Mouse (Mus musculus) heart, embryonic 16.5 days (tissue): ENCODE results near the gene Rpl10-ps3. TPM values are rescaled to one million over a fixed set of nuclear protein-coding genes. Genes with fewer than 3 reads are reported as not detected.

Experiments used
- ATAC-seq: fragments of 200-750 bp; cut with Nextera tagmentation; replicated peaks from 2 replicates; pipeline ENCODE4 v1.8.0; 2017; ENCODE audit warnings: moderate number of reproducible peaks; ENCODE audit not compliant: insufficient read depth, low FRiP score; ENCODE audit errors: extremely low read depth
- H3K27ac ChIP-seq: fragments of 300-500 bp; sonication (generic); 2 replicates; pipeline ENCODE4 v1.5.1; 2014; ENCODE audit warnings: mild to moderate bottlenecking, low read length, control low read depth, moderate library complexity
- H3K27me3 ChIP-seq: fragments of 300-500 bp; sonication (generic); 2 replicates; pipeline ENCODE4 v1.6.1; 2014; ENCODE audit warnings: low read length, mixed read lengths; ENCODE audit not compliant: control insufficient read depth, insufficient read depth
- H3K36me3 ChIP-seq: fragments of 300-500 bp; sonication (generic); 2 replicates; pipeline ENCODE4 v1.6.1; 2014; ENCODE audit not compliant: control insufficient read depth, insufficient read depth
- H3K4me1 ChIP-seq: fragments of 300-500 bp; sonication (generic); 2 replicates; pipeline ENCODE4 v1.6.1; 2014; ENCODE audit warnings: low read length, mixed read lengths; ENCODE audit not compliant: control insufficient read depth, insufficient read depth
- H3K4me2 ChIP-seq: fragments of 300-500 bp; sonication (generic); 2 replicates; pipeline ENCODE4 v1.6.1; 2014; ENCODE audit warnings: low read depth, mild to moderate bottlenecking, control low read depth, low read length
- H3K4me3 ChIP-seq: fragments of 300-500 bp; sonication (generic); 2 replicates; pipeline ENCODE4 v1.5.1; 2014; ENCODE audit warnings: mild to moderate bottlenecking, control low read depth, low read length
- H3K9ac ChIP-seq: fragments of 300-500 bp; sonication (generic); 2 replicates; pipeline ENCODE4 v1.6.1; 2014; ENCODE audit warnings: low read length, control low read depth
- H3K9me3 ChIP-seq: fragments of 300-500 bp; sonication (generic); replicated peaks from 2 replicates; pipeline ENCODE4 v1.6.1; 2016; ENCODE audit warnings: low read length; ENCODE audit not compliant: control insufficient read depth
- WGBS: fragments of 180-500 bp; shearing (Covaris S2); extraction: QIAGEN DNeasy Blood & Tissue Kit; methylation state at CpG from one replicate; pipeline ENCODE4 v1.1.7; 2014; 5-methylcytosine and 5-hydroxymethylcytosine counted together
- polyA plus RNA-seq: library from polyadenylated mRNA; unstranded; fragments of >200 nt; fragmentation: Nextera tagmentation; extraction: Ambion mirVana; gene quantifications from 2 replicates; pipeline ENCODE4 v1.2.1, GENCODE M21; 2015

Rpl10-ps3 gene
- polyA plus RNA-seq: 174 and 219 TPM in 2 replicates

GRCm38 (mm10) chr9:50344868-50345267 lies at the start of gene Rpl10-ps3:
TSS of gene Rpl10-ps3 (minus strand) at chr9:50344968.
- H3K4me2 ChIP-seq: no peak within 1 kb of the TSS
- no peaks in the 10 kb centered on the region for H3K9me3 ChIP-seq
- 94% methylated on average over 11 of the region's 13 CpGs for WGBS
- H3K4me1 ChIP-seq: no peaks in the 10 kb centered on the region
- no peak within 1 kb of the TSS for H3K27ac ChIP-seq
- no peak for ATAC-seq
- H3K9ac ChIP-seq: no peak within 1 kb of the TSS
- no peaks in the 10 kb centered on the region for H3K27me3 ChIP-seq
- no peaks in the 10 kb centered on the region for H3K36me3 ChIP-seq
- no peak within 1 kb of the TSS for H3K4me3 ChIP-seq

- Histone ChIP-seq H3K27ac (no peak overlapping the region), H3K9ac (no peak overlapping the region), H3K27me3 (no peaks in the 10 kb centered on the region), H3K9me3 (no peaks in the 10 kb centered on the region), H3K4me2 (no peak overlapping the region), H3K4me3 (no peak overlapping the region), H3K4me1 (no peaks in the 10 kb centered on the region), H3K36me3 (no peaks in the 10 kb centered on the region)
- 50% methylated on average over 6 of the region's 6 CpGs for WGBS
- ATAC-seq: no peak
Observed at GRCm38 (mm10) chr9:50375598-50375997, 30.8 kb upstream of the Rpl10-ps3 start.

GRCm38 (mm10) chr9:50374666-50375065 lies 29.9 kb upstream of the Rpl10-ps3 start:
- Histone ChIP-seq H3K9me3 (no peaks in the 10 kb centered on the region), H3K4me1 (no peaks in the 10 kb centered on the region), H3K36me3 (no peaks in the 10 kb centered on the region), H3K9ac (no peak overlapping the region), H3K27me3 (no peaks in the 10 kb centered on the region), H3K4me3 (no peak overlapping the region), H3K4me2 (no peak overlapping the region), H3K27ac (no peak overlapping the region)
- ATAC-seq: no peak
- WGBS: 72% methylated on average over 5 of the region's 5 CpGs

- 79% methylated on average over 8 of the region's 8 CpGs for WGBS
- Histone ChIP-seq H3K9ac (no peak overlapping the region), H3K9me3 (no peaks in the 10 kb centered on the region), H3K27ac (no peak overlapping the region), H3K36me3 (no peaks in the 10 kb centered on the region), H3K27me3 (no peaks in the 10 kb centered on the region), H3K4me3 (no peak overlapping the region), H3K4me1 (no peaks in the 10 kb centered on the region), H3K4me2 (no peak overlapping the region)
- no peak for ATAC-seq
Observed at GRCm38 (mm10) chr9:50368551-50369297, 24.0 kb upstream of the Rpl10-ps3 start.

GRCm38 (mm10) chr9:50365059-50365780 lies 20.5 kb upstream of the Rpl10-ps3 start:
- WGBS: 64% methylated on average over 11 of the region's 11 CpGs
- Histone ChIP-seq H3K9me3 (no peaks in the 10 kb centered on the region), H3K27ac (no peak overlapping the region), H3K4me1 (no peaks in the 10 kb centered on the region), H3K9ac (no peak overlapping the region), H3K27me3 (no peaks in the 10 kb centered on the region), H3K4me2 (no peak overlapping the region), H3K36me3 (no peaks in the 10 kb centered on the region), H3K4me3 (no peak overlapping the region)
- no peak for ATAC-seq

GRCm38 (mm10) chr9:50363962-50364361 lies 19.2 kb upstream of the Rpl10-ps3 start:
- H3K4me3 ChIP-seq: no peak overlapping the region
- H3K9ac ChIP-seq: no peak overlapping the region
- H3K4me1 ChIP-seq: no peaks in the 10 kb centered on the region
- ATAC-seq: 0 out of 2 replicates have a peak, but pooled peaks have one; percentile 6
- H3K27ac ChIP-seq: no peak overlapping the region
- no peak overlapping the region for H3K4me2 ChIP-seq
- no peaks in the 10 kb centered on the region for H3K36me3 ChIP-seq
- WGBS: 38% methylated on average over 2 of the region's 2 CpGs
- H3K9me3 ChIP-seq: no peaks in the 10 kb centered on the region
- no peaks in the 10 kb centered on the region for H3K27me3 ChIP-seq

GRCm38 (mm10) chr9:50363259-50363658 lies 18.5 kb upstream of the Rpl10-ps3 start:
- H3K36me3 ChIP-seq: no peaks in the 10 kb centered on the region
- no peak for ATAC-seq
- no peaks in the 10 kb centered on the region for H3K4me1 ChIP-seq
- H3K4me3 ChIP-seq: no peak overlapping the region
- H3K27me3 ChIP-seq: no peaks in the 10 kb centered on the region
- H3K27ac ChIP-seq: no peak overlapping the region
- no peaks in the 10 kb centered on the region for H3K9me3 ChIP-seq
- 69% methylated on average over 5 of the region's 5 CpGs for WGBS
- H3K4me2 ChIP-seq: no peak overlapping the region
- H3K9ac ChIP-seq: no peak overlapping the region

GRCm38 (mm10) chr9:50362556-50362955 lies 17.8 kb upstream of the Rpl10-ps3 start:
- Histone ChIP-seq H3K27me3 (no peaks in the 10 kb centered on the region), H3K9ac (no peak overlapping the region), H3K4me1 (no peaks in the 10 kb centered on the region), H3K27ac (no peak overlapping the region), H3K9me3 (no peaks in the 10 kb centered on the region), H3K4me2 (no peak overlapping the region), H3K36me3 (no peaks in the 10 kb centered on the region), H3K4me3 (no peak overlapping the region)
- no peak for ATAC-seq
- WGBS: 46% methylated on average over 3 of the region's 3 CpGs

GRCm38 (mm10) chr9:50360370-50360769 lies 15.6 kb upstream of the Rpl10-ps3 start:
- no peak for ATAC-seq
- no peak overlapping the region for H3K4me2 ChIP-seq
- 67% methylated on average over 3 of the region's 3 CpGs for WGBS

More at GRCm38 (mm10) chr9:50360370-50360769, 15.6 kb upstream of the Rpl10-ps3 start:
- no peaks in the 10 kb centered on the region for H3K9me3 ChIP-seq
- no peak overlapping the region for H3K27ac ChIP-seq
- no peaks in the 10 kb centered on the region for H3K4me1 ChIP-seq
- H3K36me3 ChIP-seq: no peaks in the 10 kb centered on the region
- H3K27me3 ChIP-seq: no peaks in the 10 kb centered on the region
- H3K9ac ChIP-seq: no peak overlapping the region
- H3K4me3 ChIP-seq: no peak overlapping the region
